Mouse (Mus musculus): ENCODE results near the gene Thegl. TPM values are rescaled to one million over a fixed set of nuclear protein-coding genes. Genes with fewer than 3 reads are reported as not detected.

The Thegl gene
- polyA plus RNA-seq, 1 experiment from 2014 or later: not detected

DNA sequence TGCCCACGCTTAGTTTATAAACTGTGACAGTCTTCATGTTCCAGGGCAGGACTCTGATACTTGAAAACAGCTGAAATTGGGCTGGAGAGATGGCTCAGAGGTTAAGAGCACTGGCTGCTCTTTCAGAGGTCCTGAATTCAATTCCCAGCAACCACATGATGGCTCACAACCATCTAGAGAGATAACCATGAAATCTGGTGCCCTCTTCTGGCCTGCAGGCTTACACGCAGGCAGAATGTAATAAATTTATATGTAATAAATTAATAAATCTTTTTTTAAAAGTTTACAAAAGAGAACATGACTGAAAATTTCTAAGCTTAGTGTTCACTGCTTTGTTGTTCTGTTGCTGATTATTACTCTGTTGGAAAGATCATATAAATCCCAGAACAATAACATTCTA lies 55.2 kb downstream of the Thegl start:
- no peaks in the 10 kb centered on the region for H3K9me3 ChIP-seq (replicated peaks; ENCODE audit: control insufficient read depth, low read length)
- H3K36me3 ChIP-seq (ENCODE audit: control insufficient read depth, insufficient read depth): no peaks in the 10 kb centered on the region
- ATAC-seq (replicated peaks; ENCODE audit: extremely low read depth, insufficient read depth, low FRiP score): no peak
- peaks cover 28% of the 10 kb centered on the region for H3K4me1 ChIP-seq (ENCODE audit: control insufficient read depth, insufficient read depth, low read length)
- no peak overlapping the region for H3K9ac ChIP-seq (ENCODE audit: low read length)
- no peaks in the 10 kb centered on the region for H3K27me3 ChIP-seq (ENCODE audit: control insufficient read depth, insufficient read depth, low read length)
- no peak overlapping the region for H3K4me2 ChIP-seq (ENCODE audit: low read depth, low read length)
- H3K27ac ChIP-seq (ENCODE audit: low read length): no peak overlapping the region
- H3K4me3 ChIP-seq (ENCODE audit: low read length): no peak overlapping the region
- 83% methylated on average over 2 of the region's 2 CpGs for WGBS

DNA sequence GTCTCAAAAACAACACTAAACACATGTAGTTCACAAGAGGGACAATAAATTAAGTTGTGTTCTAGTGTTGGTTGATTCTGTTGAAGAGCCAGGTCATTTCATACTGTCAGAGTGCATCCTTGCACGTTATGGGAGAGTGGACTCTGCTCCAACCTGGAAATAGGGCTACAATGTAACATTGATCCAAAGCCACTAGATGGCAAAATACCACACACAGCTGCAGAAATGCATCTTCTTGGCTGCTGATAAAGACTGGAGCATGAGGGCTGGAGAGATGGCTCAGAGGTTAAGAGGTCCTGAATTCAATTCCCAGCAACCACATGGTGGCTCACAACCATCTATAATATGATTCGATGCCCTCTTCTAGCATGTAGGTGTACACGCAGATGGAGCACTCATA lies 55.8 kb downstream of the Thegl start:
- Histone ChIP-seq H3K4me1 (ENCODE audit: control insufficient read depth, insufficient read depth, low read length) (peaks cover 28% of the 10 kb centered on the region), H3K9ac (ENCODE audit: low read length) (no peak overlapping the region), H3K4me3 (ENCODE audit: low read length) (no peak overlapping the region), H3K9me3 (replicated peaks; ENCODE audit: control insufficient read depth, low read length) (no peaks in the 10 kb centered on the region), H3K4me2 (ENCODE audit: low read depth, low read length) (no peak overlapping the region), H3K36me3 (ENCODE audit: control insufficient read depth, insufficient read depth) (no peaks in the 10 kb centered on the region), H3K27me3 (ENCODE audit: control insufficient read depth, insufficient read depth, low read length) (no peaks in the 10 kb centered on the region), H3K27ac (ENCODE audit: low read length) (no peak overlapping the region)
- 75% methylated on average over 3 of the region's 3 CpGs for WGBS
- ATAC-seq (replicated peaks; ENCODE audit: extremely low read depth, insufficient read depth, low FRiP score): no peak

DNA sequence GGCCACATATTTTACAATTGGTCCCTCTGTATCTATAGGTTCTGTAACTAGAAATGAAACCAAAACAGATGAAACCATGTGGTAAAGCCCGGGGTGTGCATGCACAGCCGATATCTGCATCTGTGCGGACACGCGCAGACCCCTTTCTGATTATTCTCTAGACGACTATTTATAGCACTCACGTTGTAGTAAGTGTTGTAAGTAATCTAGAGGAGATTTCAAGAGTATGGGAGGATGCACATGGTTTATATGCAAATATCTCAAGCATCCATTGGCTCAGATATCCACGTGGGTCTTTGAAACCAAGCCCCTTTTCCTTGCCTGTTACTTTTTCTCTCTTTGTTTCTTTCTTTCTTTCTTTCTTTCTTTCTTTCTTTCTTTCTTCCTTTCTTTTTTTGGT lies 58.0 kb downstream of the Thegl start:
- Histone ChIP-seq H3K9ac (ENCODE audit: low read length) (no peak overlapping the region), H3K27ac (ENCODE audit: low read length) (no peak overlapping the region), H3K9me3 (replicated peaks; ENCODE audit: control insufficient read depth, low read length) (no peaks in the 10 kb centered on the region), H3K4me2 (ENCODE audit: low read depth, low read length) (0 out of 2 replicates have a peak overlapping the region, but pooled peaks have one; percentile 26), H3K4me3 (ENCODE audit: low read length) (no peak overlapping the region), H3K27me3 (ENCODE audit: control insufficient read depth, insufficient read depth, low read length) (no peaks in the 10 kb centered on the region), H3K36me3 (ENCODE audit: control insufficient read depth, insufficient read depth) (no peaks in the 10 kb centered on the region), H3K4me1 (ENCODE audit: control insufficient read depth, insufficient read depth, low read length) (peaks cover 20% of the 10 kb centered on the region)
- WGBS: 43% methylated on average over 8 of the region's 8 CpGs
- no peak for ATAC-seq (replicated peaks; ENCODE audit: extremely low read depth, insufficient read depth, low FRiP score)

DNA sequence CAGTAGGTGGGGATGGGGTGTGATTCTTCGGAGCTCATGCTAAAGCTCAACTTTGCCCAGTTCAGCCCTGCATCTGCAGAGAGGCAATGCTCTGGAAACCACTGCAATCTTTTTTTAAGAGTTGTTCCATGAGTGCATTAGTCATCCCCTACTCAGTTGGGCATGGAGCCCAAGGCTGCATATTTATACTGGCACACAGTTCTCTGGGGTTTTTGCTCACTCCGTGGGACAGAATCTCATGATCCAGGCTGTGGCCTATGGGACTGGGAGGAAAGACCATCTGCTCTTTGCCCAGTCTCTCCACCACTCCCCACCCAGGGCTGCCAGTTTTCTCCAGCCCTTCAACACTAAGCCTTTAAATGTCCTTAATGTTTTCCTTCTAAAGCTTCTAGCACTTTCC lies 59.1 kb downstream of the Thegl start:
- H3K4me2 ChIP-seq (ENCODE audit: low read depth, low read length): no peak overlapping the region
- peak overlapping the region; percentile 63 for H3K27ac ChIP-seq (ENCODE audit: low read length)
- WGBS: 34% methylated on average over 2 of the region's 2 CpGs
- H3K27me3 ChIP-seq (ENCODE audit: control insufficient read depth, insufficient read depth, low read length): no peaks in the 10 kb centered on the region
- no peak overlapping the region for H3K9ac ChIP-seq (ENCODE audit: low read length)
- no peak overlapping the region for H3K4me3 ChIP-seq (ENCODE audit: low read length)
- H3K9me3 ChIP-seq (replicated peaks; ENCODE audit: control insufficient read depth, low read length): no peaks in the 10 kb centered on the region
- peak; percentile 79 for ATAC-seq (replicated peaks; ENCODE audit: extremely low read depth, insufficient read depth, low FRiP score)
- H3K4me1 ChIP-seq (ENCODE audit: control insufficient read depth, insufficient read depth, low read length): peaks cover 20% of the 10 kb centered on the region
- H3K36me3 ChIP-seq (ENCODE audit: control insufficient read depth, insufficient read depth): no peaks in the 10 kb centered on the region

DNA sequence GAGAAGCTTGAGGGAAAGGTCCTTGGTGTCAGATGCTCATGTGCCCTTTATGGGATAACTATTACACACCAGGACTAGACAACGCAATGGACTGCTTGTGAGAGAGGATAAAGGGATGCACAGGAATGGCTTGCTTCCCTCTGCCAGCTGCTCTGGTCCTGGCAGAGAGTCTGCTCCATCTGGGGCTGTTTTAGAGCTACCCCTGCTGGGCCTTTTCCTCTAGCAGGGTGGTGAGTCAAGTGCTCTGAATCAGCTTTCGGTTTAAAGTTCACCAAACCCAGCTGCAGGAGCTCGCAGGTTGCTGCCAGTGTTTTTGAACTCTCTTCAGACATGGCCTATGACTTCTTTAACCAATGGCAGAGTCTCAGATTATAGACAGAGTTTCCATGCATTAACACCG lies 60.1 kb downstream of the Thegl start:
- Histone ChIP-seq H3K4me3 (ENCODE audit: low read length) (no peak overlapping the region), H3K4me2 (ENCODE audit: low read depth, low read length) (no peak overlapping the region), H3K27ac (ENCODE audit: low read length) (no peak overlapping the region), H3K9me3 (replicated peaks; ENCODE audit: control insufficient read depth, low read length) (no peaks in the 10 kb centered on the region), H3K27me3 (ENCODE audit: control insufficient read depth, insufficient read depth, low read length) (no peaks in the 10 kb centered on the region), H3K9ac (ENCODE audit: low read length) (no peak overlapping the region), H3K36me3 (ENCODE audit: control insufficient read depth, insufficient read depth) (no peaks in the 10 kb centered on the region), H3K4me1 (ENCODE audit: control insufficient read depth, insufficient read depth, low read length) (peaks cover 20% of the 10 kb centered on the region)
- ATAC-seq (replicated peaks; ENCODE audit: extremely low read depth, insufficient read depth, low FRiP score): no peak
- WGBS: 86% methylated on average over 4 of the region's 4 CpGs

DNA sequence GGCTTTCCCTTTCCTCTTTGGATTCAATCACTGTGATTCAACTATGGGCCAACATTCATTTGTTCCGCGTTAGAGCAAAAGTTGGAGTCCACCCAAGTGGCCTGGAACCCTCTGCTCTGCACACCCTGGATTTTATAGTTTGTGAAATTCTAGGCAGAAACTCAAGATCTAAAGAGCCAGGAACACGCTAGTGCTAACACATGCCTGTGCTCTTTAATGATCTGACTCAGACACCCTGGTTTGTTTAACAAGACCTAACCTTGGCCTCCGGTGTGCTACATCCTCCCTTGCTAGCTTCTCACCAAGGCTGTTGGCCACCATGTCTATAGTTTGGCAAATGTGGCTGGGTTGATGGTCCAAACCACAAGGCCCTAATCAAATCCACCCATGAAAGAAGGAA lies 64.9 kb downstream of the Thegl start:
- H3K9me3 ChIP-seq (replicated peaks; ENCODE audit: control insufficient read depth, low read length): no peaks in the 10 kb centered on the region
- no peaks in the 10 kb centered on the region for H3K36me3 ChIP-seq (ENCODE audit: control insufficient read depth, insufficient read depth)
- H3K4me1 ChIP-seq (ENCODE audit: control insufficient read depth, insufficient read depth, low read length): no peaks in the 10 kb centered on the region
- no peak overlapping the region for H3K9ac ChIP-seq (ENCODE audit: low read length)
- H3K27ac ChIP-seq (ENCODE audit: low read length): no peak overlapping the region
- H3K4me3 ChIP-seq (ENCODE audit: low read length): no peak overlapping the region
- ATAC-seq (replicated peaks; ENCODE audit: extremely low read depth, insufficient read depth, low FRiP score): no peak
- 82% methylated on average over 4 of the region's 4 CpGs for WGBS
- H3K4me2 ChIP-seq (ENCODE audit: low read depth, low read length): no peak overlapping the region
- H3K27me3 ChIP-seq (ENCODE audit: control insufficient read depth, insufficient read depth, low read length): no peaks in the 10 kb centered on the region

DNA sequence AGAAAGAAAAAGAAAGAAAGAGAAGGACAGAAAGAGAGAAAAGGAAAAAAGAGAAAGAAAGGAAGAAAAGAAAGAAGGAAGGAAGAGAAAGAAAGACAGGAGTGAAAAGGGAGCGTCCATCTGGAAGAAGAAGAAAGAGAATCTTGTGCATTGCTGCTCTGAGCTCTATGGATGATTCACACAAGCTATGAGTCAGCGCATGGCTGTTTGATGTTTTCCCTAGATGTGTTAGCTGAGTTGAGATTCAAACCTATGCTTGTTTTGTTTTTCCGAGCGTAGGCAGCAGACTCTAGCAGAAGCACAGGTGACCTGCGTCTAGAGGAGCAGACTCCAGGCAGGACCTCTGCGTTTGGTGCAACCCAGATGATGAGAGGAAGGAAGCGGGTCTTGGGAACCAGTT lies 66.9 kb downstream of the Thegl start:
- Histone ChIP-seq H3K4me2 (ENCODE audit: low read depth, low read length) (no peak overlapping the region), H3K27me3 (ENCODE audit: control insufficient read depth, insufficient read depth, low read length) (no peaks in the 10 kb centered on the region), H3K27ac (ENCODE audit: low read length) (no peak overlapping the region), H3K4me3 (ENCODE audit: low read length) (no peak overlapping the region), H3K9me3 (replicated peaks; ENCODE audit: control insufficient read depth, low read length) (no peaks in the 10 kb centered on the region), H3K4me1 (ENCODE audit: control insufficient read depth, insufficient read depth, low read length) (no peaks in the 10 kb centered on the region), H3K9ac (ENCODE audit: low read length) (no peak overlapping the region), H3K36me3 (ENCODE audit: control insufficient read depth, insufficient read depth) (peaks cover 7% of the 10 kb centered on the region)
- 73% methylated on average over 7 of the region's 7 CpGs for WGBS
- no peak for ATAC-seq (replicated peaks; ENCODE audit: extremely low read depth, insufficient read depth, low FRiP score)

DNA sequence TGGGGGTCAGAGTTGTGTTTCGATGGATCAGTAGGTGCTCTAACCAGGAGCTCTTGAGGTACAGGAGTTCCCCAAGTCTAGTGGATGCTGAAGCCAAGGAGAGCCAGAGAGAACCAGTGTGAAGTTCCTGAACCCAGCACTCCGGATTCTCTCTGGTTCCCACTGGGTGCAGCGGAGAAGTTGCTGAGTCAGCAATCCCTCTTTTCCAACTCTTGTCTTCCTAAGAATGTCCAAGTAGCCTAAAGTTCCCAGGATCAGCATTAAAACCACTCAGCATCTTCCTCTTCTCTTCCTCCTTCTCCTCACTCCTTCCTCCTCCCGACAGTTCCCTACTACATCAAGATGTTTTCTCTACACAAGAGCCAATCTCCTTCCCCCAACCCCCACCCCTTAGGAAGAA lies 68.6 kb downstream of the Thegl start:
- no peak overlapping the region for H3K4me2 ChIP-seq (ENCODE audit: low read depth, low read length)
- 88% methylated on average over 4 of the region's 4 CpGs for WGBS
- no peak overlapping the region for H3K4me3 ChIP-seq (ENCODE audit: low read length)
- ATAC-seq (replicated peaks; ENCODE audit: extremely low read depth, insufficient read depth, low FRiP score): no peak
- peaks cover 13% of the 10 kb centered on the region for H3K36me3 ChIP-seq (ENCODE audit: control insufficient read depth, insufficient read depth)
- H3K4me1 ChIP-seq (ENCODE audit: control insufficient read depth, insufficient read depth, low read length): 0 out of 2 replicates have a peak, but pooled peaks cover 4% of the 10 kb centered on the region
- no peak overlapping the region for H3K9ac ChIP-seq (ENCODE audit: low read length)
- H3K27ac ChIP-seq (ENCODE audit: low read length): no peak overlapping the region
- no peaks in the 10 kb centered on the region for H3K27me3 ChIP-seq (ENCODE audit: control insufficient read depth, insufficient read depth, low read length)
- H3K9me3 ChIP-seq (replicated peaks; ENCODE audit: control insufficient read depth, low read length): no peaks in the 10 kb centered on the region

DNA sequence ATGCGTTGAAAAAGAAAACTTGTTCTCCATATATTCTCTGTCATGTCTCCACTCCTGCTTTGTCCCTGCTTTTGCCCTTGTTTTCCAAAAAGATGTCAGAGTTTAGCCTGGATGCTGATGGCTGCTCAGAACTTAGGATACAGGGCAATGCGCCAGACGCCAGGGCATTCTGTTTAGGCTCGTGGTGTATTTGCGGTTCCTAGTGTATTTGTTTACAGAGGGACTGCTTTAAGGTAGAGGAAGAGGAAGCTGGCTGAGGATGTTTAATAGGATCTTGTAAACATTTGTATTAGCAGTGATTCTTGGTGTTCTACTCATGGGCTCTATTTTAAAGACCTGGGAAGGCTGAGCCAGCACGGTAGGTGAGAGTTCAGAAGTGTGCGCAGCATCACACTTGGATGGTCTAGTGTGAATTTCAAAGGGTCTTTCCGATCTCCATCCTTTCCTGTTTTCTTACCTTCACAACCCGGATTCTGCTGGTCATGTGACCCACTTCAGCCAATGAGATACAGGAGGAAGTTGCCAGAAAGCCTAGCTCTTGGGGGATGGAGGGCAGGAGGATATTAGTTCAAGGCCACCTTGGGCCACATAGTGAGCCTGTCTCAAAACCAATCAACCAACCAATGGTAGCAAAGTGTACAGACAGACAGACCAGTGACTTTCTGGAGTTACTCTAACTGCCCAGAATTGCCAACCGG lies 70.1 kb downstream of the Thegl start:
- no peak for ATAC-seq (replicated peaks; ENCODE audit: extremely low read depth, insufficient read depth, low FRiP score)
- WGBS: 78% methylated on average over 10 of the region's 10 CpGs
- peaks cover 13% of the 10 kb centered on the region for H3K36me3 ChIP-seq (ENCODE audit: control insufficient read depth, insufficient read depth)
- no peak overlapping the region for H3K9ac ChIP-seq (ENCODE audit: low read length)
- no peak overlapping the region for H3K27ac ChIP-seq (ENCODE audit: low read length)
- no peaks in the 10 kb centered on the region for H3K27me3 ChIP-seq (ENCODE audit: control insufficient read depth, insufficient read depth, low read length)
- H3K4me3 ChIP-seq (ENCODE audit: low read length): no peak overlapping the region
- no peak overlapping the region for H3K4me2 ChIP-seq (ENCODE audit: low read depth, low read length)
- H3K9me3 ChIP-seq (replicated peaks; ENCODE audit: control insufficient read depth, low read length): no peaks in the 10 kb centered on the region
- peaks cover 17% of the 10 kb centered on the region for H3K4me1 ChIP-seq (ENCODE audit: control insufficient read depth, insufficient read depth, low read length)

All from heart, embryonic 16.5 days (tissue).